Mouse (Mus musculus) adrenal gland, postnatal 4 days (tissue): ENCODE measurements at regions not wholly inside any gene's neighbourhood (a gene's known extent, or its start where the extent isn't known, plus 50 kb on each side); places are given as distances from the start of the nearest gene placed in this dataset.

Experiments
- DNase-seq, 2 experiments: peaks; one replicate each; pipeline ENCODE4 v3.0.0; 2021 to 2022; ENCODE audit warnings: low spot score in 2 of 2, mixed read lengths in 2 of 2

- no peak for DNase-seq
Observed at GRCm38 (mm10) chr11:112180666-112181065, 601.4 kb upstream of the Sox9 start.

GRCm38 (mm10) chr11:112197620-112198268 lies 584.3 kb upstream of the Sox9 start:
- no peak for DNase-seq

DNA sequence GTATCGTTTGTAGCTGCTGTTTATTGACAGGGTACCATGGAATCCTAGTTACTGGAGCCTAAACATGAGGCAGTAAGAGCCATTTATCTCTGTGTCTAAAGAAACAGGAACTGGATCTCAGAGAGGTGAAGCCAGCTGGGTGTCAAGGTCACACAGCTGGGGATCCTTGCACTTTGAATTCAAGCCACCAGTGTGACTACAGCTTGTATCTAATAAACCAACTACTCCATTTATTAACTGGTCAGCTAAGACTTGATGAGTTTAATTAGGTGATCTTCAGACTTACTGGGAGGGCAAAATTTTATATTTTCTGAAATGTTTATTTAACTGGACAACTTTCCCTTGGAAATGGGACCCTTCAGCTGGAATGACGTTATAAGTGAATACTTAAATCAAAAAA lies 577.5 kb upstream of the Sox9 start:
- DNase-seq: no peak

DNA sequence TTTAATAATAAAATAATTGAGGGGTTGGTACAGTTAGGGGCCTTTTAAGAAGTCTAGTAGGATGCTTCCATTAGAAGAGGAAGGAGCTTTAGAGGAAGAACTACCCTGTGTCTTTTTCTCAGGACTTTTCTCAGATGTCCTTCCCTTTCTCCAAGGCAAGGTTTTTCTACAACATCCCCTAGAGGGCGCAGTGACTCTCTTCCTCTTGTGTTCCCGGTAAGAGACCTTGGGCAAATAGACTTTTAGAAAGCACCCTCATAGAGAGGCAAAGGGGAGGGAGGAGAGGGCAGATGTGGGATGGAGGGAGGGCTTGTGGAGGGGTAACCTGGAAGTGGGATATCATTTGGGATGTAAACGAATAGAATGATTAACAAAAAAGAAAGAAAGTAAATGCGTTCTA lies 572.6 kb upstream of the Sox9 start:
- peak; percentile 5 to 20 for DNase-seq

DNA sequence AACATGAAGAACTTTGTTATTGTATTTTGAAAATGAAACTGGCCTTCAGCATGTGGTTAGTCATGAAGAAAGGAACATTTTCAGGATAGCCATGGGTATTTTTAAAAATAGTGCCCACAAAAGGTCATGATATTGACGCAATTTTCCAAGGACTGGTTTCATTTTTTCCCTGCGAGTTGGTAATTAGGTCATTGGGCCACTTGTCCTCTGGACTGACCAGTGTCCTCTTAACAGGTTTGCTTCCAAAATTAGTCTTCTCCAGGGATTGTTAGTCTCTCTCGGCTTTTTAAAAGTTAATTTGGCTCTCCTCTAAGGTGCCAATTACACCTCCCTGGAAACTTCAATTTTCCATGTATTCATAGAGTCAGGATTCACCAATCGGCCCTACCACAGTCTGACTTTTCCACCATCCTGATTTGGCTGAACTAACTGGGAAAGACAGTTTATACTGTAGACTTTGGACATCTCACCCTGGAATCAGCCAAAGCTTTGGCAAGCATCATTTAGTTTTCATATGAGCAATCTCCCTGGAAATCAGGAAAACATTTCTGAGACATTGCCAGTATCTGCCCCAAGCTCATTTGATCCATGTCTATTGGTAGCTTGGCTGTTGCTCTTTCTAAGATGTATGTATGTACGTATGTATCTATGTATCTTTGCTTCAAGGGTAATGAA lies 562.8 kb upstream of the Sox9 start:
- no peak for DNase-seq

- DNase-seq: no peak
Observed at GRCm38 (mm10) chr11:112234492-112235116, 547.4 kb upstream of the Sox9 start.

DNA sequence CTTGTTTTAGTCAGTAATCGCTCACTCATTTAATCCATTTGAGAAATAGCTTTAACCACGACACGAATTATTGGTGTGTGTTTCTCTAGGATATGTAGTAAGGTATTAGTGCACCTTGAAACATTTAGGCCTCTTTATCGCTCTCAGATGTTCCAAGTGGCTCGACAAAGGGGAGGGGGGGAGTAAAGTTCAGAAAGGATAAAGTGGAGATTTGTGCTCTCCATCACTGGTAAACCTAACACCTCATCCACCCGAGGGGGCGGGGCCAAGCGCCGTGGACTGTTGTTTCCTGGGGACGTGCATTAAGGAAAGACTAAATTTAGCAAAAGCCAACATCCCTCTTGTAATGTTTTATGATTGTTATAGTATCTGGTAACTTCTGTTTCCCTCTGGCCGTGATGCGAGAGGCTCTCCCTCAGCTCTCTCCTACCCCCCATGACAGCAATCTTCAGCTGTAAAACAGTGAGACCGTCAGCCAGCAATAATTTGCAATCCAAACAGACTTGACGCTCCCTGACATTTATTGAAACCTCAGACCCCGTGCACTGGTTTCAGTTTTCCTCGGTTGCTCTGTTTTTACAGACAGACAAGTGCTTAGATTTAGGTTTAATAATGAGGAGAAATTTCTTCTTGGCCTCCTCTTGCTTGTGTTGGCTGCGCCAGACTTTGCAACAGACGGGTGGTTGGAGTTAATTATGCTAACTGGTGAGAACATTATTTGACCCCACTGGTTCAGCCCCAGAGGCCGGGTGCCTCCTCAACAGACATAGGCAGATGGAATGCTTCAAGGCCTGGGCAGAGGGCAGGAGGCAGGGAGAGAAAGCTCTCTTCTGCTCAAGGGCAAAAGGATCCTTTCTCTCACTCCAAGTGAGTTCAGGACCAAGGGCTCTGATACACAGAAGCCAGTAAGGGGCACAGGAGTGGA lies 542.8 kb upstream of the Sox9 start:
- no peak for DNase-seq

GRCm38 (mm10) chr11:112252548-112252947 lies 529.5 kb upstream of the Sox9 start:
- DNase-seq: no peak

DNA sequence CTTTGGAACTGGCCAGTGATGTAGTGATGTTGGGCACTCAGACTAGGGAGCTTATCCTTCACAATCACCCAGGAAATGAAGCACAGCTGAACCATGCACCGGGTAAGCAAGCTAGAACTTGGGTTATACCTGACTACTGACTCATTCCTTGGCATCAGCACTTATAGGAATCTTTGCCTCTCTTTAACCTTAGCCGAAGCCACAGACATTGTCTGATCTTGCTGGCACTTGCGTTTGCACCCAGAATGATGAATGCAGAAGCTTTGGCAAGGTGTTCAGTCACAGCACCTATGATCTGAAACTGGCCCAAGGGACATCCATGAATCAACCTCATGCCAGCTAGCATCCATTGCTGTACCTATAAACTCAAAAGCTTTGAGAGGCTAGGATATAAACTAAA lies 529.0 kb upstream of the Sox9 start:
- no peak for DNase-seq

GRCm38 (mm10) chr11:112256326-112256725 lies 525.7 kb upstream of the Sox9 start:
- DNase-seq: no peak

- no peak for DNase-seq
Observed at GRCm38 (mm10) chr11:112264077-112264476, 517.9 kb upstream of the Sox9 start.

DNA sequence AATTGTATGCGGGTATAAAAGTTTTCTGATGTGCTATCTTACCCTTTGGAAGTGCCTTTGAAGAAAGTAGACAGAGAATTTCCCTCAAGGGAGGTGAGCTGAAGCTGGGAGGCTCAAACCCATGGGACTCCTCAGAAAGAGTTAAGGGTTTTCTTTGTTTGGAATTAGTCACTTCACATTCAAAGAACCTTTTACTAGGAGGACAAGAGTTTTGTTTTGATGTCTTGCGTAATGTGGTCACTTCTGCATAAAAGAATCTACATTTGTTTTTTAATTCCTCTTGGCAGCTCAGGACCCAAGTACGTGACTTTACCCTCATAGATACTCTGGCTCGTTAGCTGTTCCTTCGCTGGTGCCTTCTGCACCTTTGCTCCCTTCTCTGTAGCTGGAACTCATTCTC lies 511.1 kb upstream of the Sox9 start:
- no peak for DNase-seq

DNA sequence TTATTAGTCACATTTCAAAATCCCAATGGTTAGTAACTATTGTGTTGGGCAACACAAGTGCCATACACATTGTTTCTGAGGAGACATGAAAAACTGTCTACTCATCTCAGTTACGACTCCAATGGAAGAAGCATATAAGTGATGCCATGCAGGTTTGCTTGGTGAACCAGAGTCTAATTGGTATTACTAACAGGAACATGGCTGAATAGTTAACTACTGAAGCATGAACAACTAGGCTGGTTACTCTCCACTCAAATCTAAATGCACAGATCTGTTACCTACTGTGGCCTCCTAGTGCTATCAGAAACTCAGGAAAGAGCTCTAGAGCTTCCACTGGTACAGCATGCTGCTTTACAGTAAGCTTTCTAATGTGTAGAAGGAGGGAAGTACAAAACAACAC lies 503.5 kb upstream of the Sox9 start:
- DNase-seq: no peak

- no peak for DNase-seq
Observed at GRCm38 (mm10) chr11:112282911-112283310, 499.1 kb upstream of the Sox9 start.

- no peak for DNase-seq
Observed at GRCm38 (mm10) chr11:112298901-112299341, 483.1 kb upstream of the Sox9 start.

DNA sequence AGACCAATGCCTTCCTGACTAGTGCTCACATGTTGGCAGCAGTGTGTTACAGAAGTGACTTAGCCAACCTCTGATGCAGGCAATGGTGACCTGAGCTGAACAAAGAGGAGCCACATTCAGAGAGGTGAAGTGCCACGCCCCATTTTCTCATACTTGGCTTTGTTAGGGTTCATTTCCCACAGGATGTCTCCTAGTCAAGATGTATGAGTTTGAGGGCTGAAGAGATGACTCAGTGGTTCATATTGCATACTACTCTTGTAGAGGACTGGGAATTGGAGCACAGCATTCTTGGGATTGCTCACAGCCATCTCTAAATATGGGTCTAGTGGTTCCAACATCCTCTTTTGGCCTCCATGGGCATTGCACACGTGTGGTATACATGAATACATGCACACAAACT lies 478.9 kb upstream of the Sox9 start:
- no peak for DNase-seq

GRCm38 (mm10) chr11:112325850-112326249 lies 456.2 kb upstream of the Sox9 start:
- no peak for DNase-seq

DNA sequence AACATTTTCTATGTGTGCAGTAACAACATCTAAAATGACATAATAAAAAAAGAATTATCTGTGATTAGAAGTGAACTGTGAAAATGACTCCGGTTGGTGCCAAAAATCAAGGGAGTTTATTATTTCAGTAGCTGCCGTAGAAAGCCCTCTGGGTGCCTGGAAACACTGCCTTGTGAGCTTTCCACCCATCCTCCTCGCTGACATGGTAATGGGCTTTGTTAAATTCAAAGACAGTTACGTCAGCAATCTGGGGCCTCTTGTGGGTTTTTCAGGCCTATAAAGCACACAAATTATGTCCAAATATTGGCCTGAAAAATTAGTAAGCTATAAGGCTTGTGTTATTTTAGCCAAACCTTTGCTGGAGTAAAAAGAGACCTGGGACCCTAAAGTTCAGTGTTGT lies 454.4 kb upstream of the Sox9 start:
- no peak for DNase-seq

GRCm38 (mm10) chr11:112345133-112345532 lies 436.9 kb upstream of the Sox9 start:
- DNase-seq: no peak

GRCm38 (mm10) chr11:112345586-112345985 lies 436.4 kb upstream of the Sox9 start:
- no peak for DNase-seq

GRCm38 (mm10) chr11:112346089-112346488 lies 435.9 kb upstream of the Sox9 start:
- no peak for DNase-seq

GRCm38 (mm10) chr11:112346532-112346931 lies 435.5 kb upstream of the Sox9 start:
- DNase-seq: no peak
